Mouse (Mus musculus) monocyte, adult 2 months (primary cell): Measurements from ENCODE around the gene Zfp658.

ENCODE experiments used
- DNase-seq, 2 experiments: peaks; one replicate each; pipeline ENCODE4 v3.0.0; 2022; ENCODE audit warnings: low spot score in 2 of 2, low read depth in 1 of 2

Gene Zfp658

DNA sequence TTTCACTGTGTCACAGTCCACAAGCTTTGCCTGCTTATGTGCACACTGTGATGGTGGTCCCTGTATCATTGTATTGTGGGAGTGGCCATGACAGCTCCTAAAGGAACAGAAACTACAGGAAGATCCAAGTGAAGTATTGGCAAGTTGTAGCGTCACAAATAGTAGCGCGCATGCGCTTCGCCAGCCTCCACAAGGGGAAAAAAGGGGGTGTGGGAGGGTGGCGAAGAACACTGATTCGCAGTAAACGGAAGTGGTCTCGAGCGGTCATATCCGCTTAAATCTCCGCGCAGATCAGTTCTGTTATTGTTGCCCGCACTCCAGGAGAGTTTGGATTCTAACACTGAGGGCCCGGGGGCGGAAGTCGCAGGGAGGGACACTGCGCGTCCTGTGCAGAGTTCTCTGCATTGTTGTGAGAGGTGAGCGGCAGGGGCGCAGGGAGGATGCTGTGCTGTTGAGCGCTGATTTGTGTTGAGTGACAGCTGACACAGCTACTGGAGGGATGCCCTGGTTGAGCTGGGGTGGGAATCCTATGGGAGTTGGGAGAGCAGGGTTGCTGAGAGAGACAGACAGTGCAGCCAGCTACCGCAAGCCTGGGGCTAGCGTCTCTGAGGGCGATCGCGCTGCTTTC, at the start of gene Zfp658:
Gene Zfp658, plus strand, starts transcription at position 251 of the 628 bp plus-strand sequence.
- peak; percentile 61 to 72 for DNase-seq

DNA sequence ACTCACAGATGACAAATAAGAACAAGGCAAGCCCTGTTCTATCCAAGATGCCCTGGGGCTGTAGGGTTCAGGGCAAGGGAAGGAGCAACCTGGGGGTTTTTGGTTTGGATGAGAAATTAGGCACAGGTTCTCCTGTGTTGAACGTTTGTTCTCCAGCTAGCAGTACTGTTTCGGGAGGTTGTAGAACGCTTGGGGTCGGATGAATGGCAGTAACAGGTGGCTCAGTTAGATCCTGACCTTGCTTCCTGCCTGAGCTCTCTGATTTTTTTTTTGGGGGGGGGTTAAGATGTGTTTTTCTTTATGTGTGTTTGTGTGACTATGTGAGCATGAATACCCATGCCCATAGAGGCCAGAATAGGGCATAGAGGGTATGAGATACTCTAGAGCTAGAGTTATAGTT, 49.5 kb upstream of the Zfp658 start:
- DNase-seq: no peak

GRCm38 (mm10) chr7:43515076-43515475, 47.0 kb upstream of the Zfp658 start:
- no peak for DNase-seq

DNA sequence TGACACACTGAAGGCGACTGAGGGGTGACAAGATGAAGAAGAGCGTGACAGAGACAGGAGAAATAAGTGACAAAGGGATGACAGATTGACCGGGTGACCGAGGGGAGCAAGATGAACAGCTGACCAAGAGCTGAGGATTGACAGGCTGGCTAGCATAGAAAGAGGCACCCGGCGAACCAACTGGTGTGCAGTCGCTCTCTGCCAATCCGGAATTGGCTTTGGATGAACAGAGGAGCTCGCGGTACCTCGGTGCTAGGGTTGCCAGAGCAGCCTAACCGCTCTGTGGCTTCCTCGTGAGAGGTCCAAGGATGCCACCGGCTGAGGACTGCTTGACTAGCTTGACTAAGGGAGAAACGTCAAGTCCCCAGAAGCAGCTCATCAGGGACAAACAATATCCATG, 43.7 kb upstream of the Zfp658 start:
- no peak for DNase-seq

DNA sequence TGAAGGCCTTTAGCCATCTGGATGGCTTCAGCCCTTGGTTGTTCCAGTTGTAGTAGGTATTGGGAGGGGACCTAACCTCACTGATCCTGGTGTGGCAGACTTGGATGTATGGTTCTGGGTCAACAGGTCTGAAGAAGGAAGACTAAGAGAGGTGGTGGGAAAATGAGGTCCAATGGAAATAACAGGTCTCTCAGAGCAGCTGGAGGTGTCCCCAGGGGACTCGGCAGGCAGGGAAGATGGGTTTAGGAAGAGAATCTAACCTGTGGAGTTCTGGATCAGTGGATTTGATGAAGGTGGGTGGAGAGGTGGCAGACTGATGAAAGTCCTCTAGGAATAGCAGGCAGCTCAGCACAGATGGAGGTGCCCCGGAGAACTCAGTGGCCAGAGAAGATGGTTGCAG, 39.3 kb upstream of the Zfp658 start:
- DNase-seq: no peak

- DNase-seq: no peak
These were observed 36.7 kb upstream of the Zfp658 start for GRCm38 (mm10) chr7:43525313-43525712.

GRCm38 (mm10) chr7:43530216-43530785, 31.8 kb upstream of the Zfp658 start:
- DNase-seq: peak; percentile 54 to 65

DNA sequence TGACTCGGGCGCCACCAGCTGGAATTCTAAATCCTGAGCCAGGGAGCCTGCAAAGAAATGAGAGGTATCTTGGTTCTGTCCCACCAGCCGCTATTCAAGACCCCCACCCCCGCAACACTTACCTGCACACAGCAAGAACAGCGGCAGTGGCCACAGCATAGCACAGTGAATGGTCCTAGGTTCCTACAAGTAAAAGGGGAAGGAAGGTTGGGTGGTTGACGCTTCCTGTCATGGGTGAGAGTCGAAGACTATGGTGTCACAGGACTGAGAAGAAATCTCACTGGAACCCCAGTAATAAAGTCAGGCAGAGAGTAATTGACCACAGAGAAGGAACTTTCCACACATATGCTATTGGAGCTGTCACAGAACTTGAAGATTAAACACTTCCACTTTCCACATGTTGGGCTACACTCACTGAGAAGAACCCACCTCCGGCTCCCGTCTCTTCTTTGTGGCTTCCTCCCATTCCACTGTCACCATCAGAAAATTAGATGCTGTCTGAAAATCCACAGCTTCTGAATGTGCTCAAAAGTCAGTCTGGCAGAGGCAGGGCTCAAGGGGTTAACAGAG, 29.0 kb upstream of the Zfp658 start:
- DNase-seq: peak; percentile 57 to 58

DNA sequence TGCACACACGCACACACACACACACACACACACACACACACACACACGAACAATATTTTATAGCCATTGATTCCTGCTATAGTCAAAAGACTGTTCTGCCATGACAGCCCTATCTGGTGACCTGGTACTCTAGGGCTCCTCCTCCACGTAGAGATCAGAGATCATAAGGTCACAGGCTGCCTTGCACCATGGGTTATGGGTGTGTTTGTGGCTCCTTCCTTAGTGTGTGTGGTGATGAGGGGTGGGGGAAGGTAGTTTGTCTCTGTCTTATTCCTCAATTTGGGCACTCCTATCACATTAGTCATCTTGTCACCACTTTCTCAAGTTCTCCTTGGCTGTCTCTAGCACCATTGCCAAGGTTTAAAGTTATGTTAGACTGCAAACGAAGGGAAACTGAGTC, 23.5 kb upstream of the Zfp658 start:
- peak in 1 of 2 experiments; percentile 44 for DNase-seq

- peak in 1 of 2 experiments; percentile 68 for DNase-seq
These were observed 17.7 kb upstream of the Zfp658 start, which contains the start of gene Cd33 for GRCm38 (mm10) chr7:43544225-43544977. Gene Cd33 (minus strand): TSS chr7:43544428.

GRCm38 (mm10) chr7:43545656-43546545, 16.2 kb upstream of the Zfp658 start:
- peak in 1 of 2 experiments; percentile 19 for DNase-seq

DNA sequence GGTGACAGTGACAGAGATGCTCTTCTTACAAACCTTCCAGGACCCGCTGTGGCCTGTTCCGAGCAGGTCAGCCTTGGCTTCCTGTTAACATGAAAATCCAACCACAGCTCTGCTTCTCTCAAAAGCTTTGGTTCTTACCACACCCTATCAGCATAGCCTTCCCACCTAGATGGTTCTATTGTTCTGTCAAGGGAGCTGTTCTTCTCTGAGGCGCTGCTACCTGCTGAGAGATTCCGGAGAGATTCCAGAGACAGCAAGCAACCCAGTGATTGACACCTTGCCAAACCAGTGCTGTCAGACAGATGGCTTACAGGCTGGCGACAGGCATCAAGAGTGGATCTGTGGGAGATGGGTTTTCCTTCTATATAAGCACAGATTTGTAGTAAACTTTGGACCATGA, 14.4 kb upstream of the Zfp658 start:
- DNase-seq: no peak

- no peak for DNase-seq
These were observed 13.8 kb upstream of the Zfp658 start for GRCm38 (mm10) chr7:43548206-43548605.

DNA sequence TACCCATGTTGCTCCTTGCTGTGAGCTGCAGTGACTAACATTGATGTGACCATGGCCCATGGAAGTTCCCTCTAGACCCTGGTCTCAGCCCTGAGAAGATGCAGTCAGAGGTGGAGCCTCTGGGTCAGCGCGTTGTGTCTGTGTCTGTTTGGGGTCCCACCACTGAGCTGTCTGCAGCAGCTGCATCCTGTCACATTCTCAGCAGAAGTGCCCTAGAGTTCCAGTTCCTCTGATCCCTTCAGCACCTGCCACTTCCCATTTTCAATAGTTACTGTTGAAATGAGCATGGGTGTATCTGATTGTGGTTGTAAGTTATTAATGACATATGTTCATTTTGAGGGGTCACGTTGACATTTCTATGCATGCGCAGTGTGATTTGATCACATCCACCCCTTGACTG, 8.9 kb upstream of the Zfp658 start:
- DNase-seq: peak in 1 of 2 experiments; percentile 50

DNA sequence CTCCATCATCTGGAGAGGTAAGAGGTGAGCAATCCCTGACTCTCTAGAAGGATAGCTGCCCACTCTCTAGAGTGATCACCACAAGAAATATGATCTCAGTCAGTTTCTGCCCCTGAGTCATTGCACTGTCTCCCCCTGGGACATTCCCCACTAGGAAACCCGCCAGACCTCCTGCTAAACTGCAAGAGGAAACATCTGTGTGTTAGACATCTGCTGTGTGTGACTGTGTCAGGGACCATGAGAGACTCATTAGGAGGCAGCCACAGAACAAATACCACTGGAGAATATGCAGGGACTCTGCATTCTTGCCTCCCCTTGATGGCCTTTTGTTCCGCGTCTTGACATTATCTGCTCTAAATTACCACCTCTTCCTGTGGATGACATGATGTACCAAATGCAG, 7.5 kb upstream of the Zfp658 start:
- no peak for DNase-seq

DNA sequence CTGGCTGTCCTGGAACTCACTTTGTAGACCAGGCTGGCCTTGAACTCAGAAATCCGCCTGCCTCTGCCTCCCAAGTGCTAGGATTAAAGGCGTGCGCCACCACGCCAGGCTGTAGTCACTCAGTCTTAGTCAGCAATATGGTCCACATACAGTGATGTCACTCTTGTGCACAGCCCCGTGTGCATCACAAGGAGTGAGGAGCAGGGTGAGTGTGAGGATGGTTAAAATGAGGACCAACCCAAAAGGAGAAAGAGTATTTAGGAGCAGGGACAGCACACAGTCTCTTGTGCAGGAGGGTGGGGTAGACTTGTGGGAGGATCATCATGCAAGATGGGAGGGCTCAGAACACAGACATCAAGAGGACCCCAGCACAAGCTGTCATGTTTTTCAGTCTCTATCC, 6.7 kb upstream of the Zfp658 start:
- DNase-seq: no peak

DNA sequence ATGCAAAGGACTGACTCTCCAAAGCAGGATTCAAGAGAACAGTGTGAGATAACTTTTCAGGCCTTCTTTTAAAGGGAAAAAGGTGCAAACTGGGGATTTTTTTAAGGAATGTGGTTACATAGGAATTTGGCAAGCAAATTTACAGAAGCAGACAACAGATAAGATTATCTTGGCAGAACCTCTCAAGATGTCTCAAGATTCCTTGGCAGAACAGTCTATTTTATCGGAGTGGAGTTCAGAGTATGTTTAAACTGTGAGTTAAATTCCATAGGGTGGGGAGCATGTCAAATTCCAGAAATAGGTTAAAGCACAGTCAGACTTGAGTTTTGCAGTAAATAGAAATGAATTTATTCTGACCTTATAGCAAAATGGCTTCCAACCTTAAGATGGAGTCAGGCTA, 5.2 kb upstream of the Zfp658 start:
- DNase-seq: no peak

- peak in 1 of 2 experiments; percentile 26 for DNase-seq
These were observed 605 bp downstream of the Zfp658 start for GRCm38 (mm10) chr7:43562651-43563070.

DNA sequence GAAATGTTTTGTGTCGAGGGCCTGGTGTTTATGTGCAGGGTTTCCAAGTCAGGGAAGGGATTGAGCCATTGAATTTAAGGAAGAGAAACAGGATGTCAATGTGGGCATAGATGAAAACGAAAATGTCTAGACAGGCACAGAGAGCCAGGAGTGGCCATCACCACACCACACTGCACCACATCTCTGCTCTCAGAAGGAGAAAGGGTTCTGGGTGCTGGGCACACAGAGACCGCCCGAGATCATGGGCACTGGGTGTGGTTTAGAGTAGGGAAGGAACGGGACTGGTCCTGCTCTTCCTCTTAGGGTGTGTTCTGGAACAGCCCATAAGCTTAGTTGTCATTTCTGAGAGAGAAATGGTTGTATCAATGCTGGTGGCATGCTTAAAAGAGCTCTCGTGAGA, 1.2 kb downstream of the Zfp658 start:
- no peak for DNase-seq

DNA sequence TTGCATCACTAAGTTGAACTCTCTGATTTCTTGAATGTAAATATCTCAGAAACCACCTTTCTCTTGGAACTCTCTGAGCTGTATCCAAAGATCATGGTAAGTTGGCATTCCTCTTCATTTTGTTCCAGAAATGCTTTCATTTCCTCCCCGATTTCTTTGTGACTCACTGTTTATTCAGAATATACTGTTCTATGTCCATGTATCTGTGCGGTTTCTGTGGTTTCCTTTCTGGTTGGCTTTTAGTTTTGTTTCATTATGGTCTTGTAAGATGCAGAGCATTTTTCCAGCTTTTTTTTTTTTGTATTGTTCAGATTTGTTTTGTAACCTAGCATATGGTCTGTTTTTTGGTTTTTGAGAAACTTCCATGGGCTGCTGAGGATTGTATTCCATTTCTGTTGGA, 9.2 kb downstream of the Zfp658 start:
- DNase-seq: no peak
